Mouse (Mus musculus) lung, postnatal 14 days (tissue): ENCODE results near the gene Gba.
"Not testable (repeated sequence)": the region's sequence is repeated elsewhere in the genome, so short reads cannot be mapped to it uniquely, and the experiment has no call there.

ENCODE experiments used
- DNase-seq: peaks from one replicate; pipeline ENCODE4 v3.0.0; 2021

Gene Gba

DNA sequence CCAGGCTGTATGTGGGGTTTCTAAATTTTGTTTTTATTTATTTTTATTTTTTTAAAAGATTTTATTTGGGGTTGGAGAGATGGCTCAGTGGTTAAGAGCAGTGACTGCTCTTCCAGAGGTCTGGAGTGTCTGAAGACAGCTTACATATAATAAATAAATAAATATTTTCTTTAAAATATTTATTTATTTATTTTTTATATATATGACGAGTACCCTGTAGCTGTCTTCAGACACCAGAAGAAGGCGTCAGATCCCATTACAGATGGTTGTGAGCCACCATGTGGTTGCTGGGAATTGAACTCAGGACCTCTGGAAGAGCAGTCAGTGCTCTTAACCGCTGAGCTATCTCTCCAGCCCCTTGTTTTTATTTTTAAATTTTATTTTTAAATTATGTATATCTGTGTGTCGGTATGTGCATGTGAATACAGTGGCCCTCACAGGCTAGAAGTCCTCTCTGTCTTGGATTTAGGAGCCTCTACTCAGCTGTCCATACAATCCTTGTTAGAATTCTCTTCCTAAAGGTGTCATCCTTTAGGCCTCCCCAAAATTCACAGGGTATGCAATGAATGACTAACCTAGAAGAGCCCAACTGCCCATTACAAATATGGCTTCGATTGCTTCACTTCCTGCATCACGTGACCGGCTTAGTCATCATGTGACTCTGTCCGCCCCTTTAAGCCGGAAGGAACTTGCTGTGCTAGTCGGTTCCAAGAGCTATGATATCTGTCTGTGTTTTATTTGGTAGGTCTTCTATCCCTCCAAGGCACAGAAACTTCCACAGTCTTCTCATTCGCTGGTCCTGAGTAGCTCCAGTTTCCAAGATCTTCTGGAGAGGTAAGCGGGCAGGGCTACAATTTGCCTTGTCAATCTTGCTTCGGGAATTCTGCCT, at the start of gene Gba:
Gene Gba (plus strand): TSS at position 676 of the 889 bp plus-strand sequence.
- peak; percentile 91 for DNase-seq

DNA sequence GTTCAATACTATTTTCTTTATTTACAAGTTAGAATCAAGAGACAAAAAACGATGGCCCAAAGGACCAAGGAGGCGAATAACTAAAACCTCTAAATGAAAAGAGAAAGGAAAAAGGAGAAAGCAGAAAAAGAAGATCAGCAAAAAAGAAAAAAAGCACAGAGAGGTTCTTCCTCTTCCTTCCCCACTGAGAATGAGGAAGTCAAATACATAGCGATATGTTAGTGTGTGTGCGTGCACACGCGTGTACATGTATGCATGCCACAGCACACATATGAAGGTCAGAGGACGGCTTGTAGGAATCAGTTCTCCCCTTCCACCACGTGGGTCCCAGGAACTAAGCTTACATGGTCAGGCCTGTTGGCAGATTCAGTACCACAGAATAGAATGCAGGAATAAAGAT, 45.8 kb upstream of the Gba start:
- DNase-seq, result no peak

DNA sequence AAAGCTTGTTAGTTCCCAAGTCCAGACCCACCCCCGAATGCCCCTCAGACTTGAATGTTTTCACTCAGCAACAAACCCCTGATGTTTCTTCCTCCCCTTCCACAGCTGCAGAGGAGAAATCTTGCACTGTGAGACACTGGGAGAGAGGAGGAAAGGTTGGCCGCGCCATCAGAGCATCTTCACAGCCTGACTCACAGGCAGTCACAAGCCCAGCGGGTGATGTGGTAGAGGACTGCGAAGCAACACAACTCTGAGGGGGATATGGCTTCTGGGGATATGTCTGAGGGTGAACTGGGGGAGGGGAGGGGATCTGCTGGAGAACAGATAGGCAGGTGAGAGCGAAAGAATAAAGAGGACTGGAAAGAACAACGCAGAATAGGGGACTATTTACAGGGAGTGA, 44.1 kb upstream of the Gba start:
- DNase-seq, result no peak

DNA sequence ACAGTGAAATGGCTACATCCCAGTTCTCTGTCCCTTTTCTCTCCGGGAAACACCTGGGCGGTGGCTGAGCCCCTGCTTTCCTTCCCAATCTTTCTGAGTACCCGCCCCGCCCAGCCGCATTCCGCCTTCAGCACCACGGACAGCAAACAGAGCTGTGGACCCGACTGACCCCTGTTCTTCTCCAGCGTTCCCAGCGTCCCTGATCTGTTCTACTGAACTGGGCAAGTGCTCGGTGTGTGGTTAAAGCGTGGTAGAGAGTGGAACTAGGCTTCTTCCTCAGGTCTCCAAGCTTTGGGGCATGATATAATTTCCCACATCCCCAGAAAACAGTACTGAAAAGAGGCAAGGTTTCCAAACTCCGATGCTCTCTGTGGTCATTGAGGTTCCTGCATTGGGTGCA, 43.5 kb upstream of the Gba start:
- peak; percentile 76 for DNase-seq

DNA sequence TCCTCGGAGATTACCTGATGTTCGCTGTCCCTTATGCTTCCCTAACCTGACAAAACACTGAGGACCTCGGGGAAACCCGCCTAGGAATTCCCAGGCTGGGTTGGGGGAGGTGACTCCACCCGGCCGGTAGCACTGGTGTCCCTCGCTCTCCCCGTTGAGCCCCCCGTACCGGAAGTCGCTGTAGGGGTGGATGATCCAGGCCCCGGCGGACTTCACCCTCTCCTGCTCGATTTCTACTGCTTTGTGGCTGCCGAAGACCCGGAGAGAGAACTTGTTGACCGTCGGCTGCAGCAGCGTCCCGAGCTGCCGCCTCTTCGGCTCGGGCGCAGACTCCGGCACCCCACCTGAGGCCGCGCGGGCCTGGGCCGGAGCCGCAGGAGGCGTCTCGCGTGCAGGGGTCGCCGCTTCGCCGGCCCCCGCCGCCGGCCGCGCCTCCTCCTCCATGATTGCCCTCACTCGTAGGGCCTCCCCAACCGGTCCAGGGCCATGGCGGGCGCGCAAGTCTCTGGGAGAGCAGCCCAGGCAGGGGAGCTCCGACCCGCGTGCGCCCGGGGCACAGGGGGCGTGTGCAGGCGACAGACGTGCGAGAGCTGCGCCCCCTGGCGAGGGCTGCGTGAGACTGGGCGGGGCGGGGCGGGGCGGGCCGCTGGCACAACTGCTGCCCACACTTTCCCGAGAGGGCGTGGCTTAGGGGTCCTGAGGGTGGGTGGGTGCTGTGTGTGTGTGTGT, 42.9 kb upstream of the Gba start, which contains the start of gene Hcn3:
Gene Hcn3 (minus strand): TSS at position 581 of the 729 bp plus-strand sequence.
- peak; percentile 68 for DNase-seq

DNA sequence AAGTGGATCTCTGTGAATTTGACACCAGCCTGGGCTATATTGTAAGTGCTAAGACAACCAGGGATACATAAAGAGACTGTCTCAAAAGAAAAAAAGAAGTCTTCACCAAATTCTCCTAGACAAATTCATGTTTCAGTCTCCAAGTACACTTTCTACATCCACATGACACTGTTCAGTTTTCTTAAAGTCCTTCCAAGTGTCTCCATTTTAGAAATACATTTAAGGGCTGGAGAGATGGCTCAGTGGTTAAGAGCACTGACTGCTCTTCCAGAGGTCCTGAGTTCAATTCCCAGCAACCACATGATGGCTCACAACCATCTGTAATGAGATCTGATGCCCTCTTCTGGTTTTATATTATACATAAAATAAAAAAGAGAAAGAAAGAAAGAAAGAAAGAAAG, 41.5 kb upstream of the Gba start:
- not testable (repeated sequence) for DNase-seq

DNA sequence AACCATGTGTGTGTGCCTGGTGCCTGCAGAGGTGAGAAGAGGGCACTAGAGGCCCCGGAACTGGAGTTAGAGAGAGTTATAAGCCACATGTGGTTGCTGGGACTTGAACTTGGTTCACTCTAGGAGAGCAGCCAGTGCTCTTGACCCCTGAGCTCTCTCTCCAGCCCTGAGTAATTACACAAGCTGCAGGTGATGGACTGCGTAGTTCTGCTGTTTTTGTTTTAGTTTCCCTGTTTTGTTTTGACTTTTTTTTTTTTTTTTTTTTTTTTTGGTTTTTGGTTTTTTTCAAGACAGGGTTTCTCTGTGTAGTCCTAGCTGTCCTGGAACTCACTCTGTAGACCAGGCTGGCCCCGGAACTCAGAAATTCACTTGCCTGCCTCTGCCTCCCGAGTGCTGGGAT, 40.9 kb upstream of the Gba start:
- DNase-seq, result no peak

DNA sequence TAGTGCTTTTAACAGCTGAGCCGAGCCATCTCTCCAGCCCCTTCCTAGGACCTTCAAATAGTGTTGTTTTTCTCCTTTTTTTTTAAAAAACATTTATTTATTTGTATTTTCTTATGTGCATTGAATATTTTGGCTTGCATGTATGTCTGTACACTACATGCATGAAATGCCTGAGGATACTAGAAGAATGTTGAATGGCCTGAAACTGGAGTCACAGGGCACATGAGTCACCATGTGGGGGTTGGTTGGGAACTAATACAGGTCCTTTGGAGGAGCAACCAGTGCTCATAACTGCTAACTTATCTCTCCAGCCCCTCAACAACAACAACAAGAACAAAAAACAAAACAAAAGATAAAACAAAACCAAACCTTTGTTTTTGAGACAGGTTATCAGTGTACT, 39.6 kb upstream of the Gba start:
- DNase-seq, result no peak

DNA sequence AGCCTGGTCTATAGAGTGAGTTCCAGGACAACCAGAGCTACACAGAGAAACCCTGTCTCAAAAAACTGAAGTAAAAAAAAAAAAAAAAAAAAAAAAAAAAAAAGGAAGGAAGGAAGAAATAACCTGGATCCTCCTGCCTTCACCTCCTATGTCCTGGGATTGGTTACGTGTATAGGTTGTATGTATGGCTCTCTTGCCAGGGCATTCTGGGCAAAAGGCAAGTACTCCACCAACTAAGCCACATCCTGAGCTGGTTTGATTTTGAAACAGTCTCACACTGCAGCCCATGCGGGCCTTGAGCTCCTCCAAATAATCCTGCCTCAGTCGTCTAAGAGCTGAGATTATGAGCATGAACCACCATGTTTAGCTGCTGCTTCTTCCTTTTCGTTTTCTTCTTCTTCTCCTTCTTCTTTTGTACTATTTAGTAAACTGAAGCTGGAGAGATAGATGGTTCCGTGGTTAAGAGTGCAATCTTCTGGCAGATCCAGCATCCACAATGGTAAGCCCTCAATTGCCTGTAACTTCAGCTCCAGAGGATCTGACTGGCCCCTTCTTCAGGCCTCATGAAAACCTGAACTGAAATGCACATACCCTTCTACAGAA, 39.0 kb upstream of the Gba start:
- no peak for DNase-seq

DNA sequence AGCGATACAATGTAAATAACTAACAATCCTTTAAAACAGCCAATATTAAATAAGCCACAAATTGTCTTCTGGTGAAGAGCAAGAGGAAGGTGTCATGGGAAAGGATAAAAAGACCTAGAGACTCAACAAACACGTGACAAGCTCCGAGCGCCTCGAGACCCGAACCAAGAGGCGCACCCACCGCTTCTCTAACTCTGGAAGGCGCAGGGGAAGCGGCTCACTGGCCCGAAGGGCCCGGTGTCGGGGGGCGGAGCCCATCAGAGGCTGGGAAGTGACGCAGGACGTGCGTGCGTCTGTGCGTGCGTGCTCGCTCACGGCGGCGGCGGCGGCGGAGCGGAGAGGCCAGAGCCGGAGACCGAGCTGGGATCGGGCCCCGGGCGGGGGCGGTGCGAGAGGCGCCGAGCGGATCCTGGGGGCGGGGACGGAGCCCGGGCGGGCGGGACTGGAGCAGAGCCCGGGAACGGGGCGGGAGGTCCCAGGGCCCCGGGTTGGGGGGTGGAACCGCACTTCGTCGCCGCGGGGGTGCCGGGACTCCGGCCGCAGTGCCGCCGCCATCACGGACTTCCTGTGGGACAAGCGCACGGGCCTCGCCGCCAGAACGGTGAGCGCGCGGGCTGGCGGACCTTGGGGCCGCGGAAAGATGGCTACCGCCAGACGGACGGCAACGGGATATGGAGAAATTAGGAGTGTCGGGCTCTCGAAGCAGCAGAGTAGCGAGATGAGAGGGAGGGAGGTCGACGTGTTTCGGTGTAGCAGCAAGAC, 38.0 kb upstream of the Gba start, which contains the start of gene Clk2:
Gene Clk2 (plus strand): TSS at position 290 of the 762 bp plus-strand sequence.
- peak; percentile 95 for DNase-seq

DNA sequence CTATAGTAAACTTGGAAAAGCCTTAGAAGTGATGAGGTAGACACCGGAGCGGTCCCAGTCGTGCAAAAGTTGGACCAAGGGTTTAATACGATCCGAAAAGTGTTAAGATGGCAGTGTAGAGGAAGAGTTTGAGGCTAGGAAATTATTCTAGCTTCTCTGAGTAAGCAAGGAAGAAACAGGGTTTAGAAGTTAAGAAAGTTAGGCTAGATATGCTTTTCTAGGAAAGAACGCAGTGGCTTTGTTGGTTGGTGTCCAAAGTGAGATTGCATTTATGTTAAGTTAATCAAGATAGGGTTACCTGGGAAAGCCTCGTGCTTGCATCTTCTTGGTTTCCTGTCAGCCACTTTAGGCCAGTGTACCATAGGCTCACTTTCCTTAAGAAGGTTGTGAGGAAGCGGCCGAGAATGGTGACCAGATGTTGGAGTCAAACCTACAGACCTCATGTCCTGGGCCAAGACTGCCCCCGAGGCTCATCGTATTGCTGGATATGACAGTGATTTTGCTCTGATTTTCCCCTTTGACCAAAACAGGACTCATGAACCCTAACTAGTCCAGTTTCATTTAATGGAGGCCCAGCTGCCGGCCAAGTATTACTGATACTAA, 37.4 kb upstream of the Gba start:
- no peak for DNase-seq

DNA sequence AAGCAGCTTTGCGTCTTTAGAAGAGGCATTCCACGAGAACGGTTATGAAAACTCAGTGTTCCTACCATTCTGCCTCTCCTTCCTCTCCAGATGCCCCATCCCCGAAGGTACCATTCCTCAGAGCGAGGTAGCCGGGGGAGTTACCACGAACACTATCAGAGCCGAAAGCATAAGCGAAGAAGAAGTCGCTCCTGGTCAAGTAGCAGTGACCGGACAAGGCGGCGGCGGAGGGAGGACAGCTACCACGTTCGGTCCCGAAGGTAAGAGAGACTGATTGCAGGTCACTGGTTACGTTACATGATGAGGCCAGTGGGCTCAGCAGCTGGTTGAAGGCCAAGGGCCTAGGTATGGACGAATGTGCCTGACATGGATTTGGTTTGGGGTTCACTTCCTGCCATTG, 35.8 kb upstream of the Gba start:
- no peak for DNase-seq

DNA sequence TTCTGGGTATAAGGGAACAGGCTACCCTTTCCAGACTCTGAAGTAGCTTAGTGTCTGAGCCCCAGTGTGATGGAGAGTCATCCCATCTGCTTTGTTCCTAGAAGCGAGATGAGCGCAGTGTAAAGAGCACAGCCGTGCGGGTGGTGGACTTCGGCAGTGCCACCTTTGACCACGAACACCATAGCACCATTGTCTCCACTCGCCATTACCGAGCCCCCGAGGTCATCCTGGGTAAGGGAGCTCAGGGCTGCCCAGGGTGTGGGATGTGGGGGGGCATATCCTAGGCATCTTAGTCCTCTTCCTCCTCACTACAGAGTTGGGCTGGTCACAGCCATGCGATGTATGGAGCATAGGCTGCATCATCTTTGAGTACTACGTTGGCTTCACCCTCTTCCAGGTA, 27.9 kb upstream of the Gba start:
- DNase-seq, result no peak

DNA sequence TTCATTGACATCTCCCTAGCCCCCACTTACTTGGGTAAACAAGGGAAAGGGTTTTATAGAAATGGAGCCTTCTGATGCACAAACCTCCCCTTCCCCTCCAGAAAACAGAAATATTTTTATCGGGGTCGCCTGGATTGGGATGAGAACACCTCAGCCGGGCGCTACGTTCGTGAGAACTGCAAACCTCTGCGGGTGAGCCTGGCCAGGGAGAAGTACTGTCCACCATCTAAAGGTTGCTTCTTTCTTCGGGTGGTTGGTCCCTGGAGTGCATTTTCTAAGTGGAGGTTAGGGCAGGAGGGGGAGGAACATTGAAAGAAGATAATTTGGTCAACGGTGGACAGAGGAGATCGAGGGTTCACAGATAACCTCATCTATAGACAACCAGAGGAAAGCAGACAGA, 27.2 kb upstream of the Gba start:
- DNase-seq, result no peak

DNA sequence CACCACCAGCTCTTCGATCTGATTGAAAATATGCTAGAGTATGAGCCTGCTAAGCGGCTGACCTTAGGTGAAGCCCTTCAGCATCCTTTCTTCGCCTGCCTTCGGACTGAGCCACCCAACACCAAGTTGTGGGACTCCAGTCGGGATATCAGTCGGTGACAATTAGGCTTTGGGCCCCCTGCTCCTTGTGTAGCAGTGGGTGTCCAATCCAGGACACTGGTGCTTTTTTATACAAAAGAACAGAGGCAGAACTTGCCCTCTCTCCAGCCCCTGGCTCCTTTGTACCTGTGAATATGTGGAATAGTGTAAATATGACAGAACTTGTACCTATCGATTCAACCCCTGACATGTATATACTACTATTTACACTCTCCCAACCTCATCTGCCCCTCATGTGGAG, 26.3 kb upstream of the Gba start:
- DNase-seq, result no peak

DNA sequence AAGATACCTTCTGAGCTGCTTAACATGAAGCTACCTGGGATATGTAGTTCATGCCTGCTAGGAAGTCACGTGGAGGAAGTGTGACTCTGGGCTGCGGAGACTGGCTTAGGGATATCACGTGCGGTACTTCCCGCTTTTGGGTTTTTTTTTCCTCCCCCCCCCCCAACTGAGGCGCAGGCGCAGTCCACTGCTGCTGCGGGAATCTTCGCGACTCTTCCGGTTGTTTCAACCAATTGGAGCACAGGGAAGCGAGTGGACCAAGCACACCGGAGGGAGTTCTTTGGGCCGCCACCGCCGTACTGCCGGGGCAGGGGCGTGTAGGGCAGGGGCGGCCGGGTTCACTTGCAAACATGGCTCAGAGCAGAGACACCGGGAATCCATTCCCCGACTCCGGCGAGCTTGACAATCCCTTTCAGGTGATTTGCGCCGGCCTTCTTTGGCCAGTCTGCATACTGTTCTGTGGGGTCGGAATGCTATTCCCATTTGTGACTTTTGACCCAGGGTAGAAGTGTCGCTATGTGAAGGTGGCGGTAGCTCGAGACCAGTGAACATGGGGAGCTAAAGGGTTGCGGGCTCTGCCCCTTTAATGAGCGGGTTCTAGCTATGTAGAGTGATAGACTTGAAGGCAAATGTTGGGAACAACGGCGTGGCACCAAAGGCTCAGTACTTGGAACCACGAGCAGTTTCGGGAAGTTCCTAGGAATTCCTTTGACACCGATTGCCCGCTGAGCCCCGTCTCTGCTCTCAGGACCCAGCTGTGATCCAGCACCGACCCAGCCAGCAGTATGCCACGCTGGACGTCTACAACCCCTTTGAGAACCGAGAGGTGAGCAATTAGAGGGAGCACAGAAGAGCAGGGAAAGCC, 25.3 kb upstream of the Gba start, which contains the start of gene Scamp3:
Gene Scamp3 (plus strand): TSS at position 232 of the 865 bp plus-strand sequence.
- DNase-seq, result peak; percentile 84

DNA sequence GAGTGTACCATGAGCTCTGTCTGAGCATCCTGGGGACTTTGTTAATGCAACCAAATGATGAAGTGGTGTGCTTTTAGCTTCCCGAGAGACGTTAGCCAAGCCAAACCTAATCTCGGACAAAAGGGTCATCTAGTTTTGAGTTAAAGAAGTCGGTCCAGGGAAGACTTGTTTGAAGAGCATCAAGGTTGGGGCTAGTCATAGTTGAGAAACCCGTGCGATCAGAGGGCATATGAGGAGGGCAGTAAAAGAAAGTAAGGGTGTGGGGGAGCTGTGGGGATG, 24.7 kb upstream of the Gba start:
- DNase-seq, result no peak

DNA sequence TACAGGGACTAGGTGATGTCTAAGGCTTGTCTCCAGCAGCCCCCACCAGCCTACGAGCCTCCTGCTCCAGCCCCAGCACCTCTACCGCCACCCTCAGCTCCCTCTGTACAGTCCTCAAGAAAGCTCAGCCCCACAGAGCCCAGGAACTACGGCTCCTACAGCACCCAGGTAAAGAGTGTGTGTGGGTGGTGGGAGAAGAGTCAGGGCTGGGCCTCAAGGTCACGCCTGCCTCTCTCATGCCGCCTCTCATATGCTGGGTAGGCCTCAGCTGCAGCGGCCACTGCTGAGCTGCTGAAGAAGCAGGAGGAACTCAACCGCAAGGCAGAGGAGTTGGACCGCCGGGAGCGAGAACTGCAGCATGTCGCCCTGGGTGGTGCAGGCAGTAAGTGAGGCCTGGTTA, 23.7 kb upstream of the Gba start:
- no peak for DNase-seq

DNA sequence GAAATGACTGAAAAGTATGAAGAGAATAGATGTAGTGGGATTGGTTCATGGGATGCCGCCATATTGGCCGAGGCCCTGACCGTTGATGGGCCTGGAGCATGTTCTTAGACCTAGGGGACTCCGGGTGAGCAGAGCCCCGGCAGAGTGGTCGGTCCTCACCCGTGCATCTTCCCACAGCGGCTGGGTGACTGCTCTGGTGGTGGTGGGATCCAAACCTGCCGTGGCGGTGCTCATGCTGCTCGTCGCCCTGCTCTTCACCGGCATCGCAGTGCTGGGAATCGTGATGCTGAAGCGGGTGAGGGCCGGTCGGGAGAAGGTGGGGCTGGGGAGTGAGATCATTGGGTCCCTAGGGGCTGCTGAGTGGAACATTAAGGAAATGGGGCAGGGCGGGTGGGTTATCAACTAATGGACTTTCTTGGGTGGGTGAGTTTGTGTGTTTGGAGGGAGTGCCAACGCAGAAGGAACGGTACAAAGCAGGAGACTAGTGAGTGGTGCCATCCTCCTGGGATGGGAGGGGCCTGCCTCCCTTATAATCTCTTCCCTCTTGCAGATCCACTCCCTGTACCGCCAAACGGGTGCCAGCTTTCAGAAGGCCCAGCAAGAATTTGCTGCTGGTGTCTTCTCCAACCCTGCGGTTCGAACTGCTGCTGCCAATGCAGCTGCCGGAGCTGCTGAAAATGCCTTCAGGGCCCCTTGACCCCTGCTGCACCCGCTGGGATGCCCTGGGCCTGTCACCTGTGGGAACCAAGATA, 20.8 kb upstream of the Gba start:
- no peak for DNase-seq

DNA sequence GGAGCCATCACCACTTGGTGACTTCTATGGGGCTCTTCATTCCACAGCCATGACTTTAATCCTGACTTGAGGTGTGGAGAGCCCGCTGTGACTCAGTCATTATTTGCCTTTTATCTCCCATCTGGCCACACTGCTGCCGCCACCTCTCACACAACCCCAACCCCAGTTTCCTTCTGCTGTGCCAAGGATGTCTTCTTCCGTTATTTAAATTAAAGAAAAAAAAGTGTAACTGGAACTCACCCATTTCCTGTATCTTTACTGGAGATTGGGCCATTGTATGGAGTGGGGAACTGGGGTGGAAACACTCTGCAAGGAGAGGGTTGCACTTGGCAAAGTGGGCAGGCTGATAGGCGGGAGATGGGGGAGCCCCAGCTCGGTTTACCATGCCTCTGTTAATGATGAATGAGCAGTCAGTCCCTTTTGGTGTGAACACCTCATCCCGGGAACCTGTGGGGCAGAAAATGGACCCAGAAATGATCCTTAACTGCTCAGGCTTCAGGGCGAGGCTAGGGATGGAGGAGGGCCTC, 20.1 kb upstream of the Gba start:
- DNase-seq, result no peak
